Mouse (Mus musculus) hindbrain, embryonic 12.5 days (tissue): ENCODE results near the gene Psmb2. TPM values are rescaled to one million over a fixed set of nuclear protein-coding genes. Genes with fewer than 3 reads are reported as not detected.
A peak's percentile ranks its signal among the peaks of the same experiment; 100 is the strongest.

ENCODE experiments used
- ATAC-seq: fragments of 200-750 bp; cut with Nextera tagmentation; 2 replicates; pipeline ENCODE4 v1.8.0; 2017; ENCODE audit warnings: moderate TSS enrichment; ENCODE audit not compliant: low FRiP score
- H3K27ac ChIP-seq: fragments of 300-500 bp; sonication (generic); 2 replicates; pipeline ENCODE4 v1.5.1; 2016; ENCODE audit warnings: mild to moderate bottlenecking
- H3K27me3 ChIP-seq: fragments of 300-500 bp; sonication (generic); 2 replicates; pipeline ENCODE4 v1.6.1; 2016; ENCODE audit warnings: mild to moderate bottlenecking
- H3K36me3 ChIP-seq: fragments of 300-500 bp; sonication (generic); 2 replicates; pipeline ENCODE4 v1.6.1; 2016; ENCODE audit warnings: mild to moderate bottlenecking
- H3K4me1 ChIP-seq: fragments of 300-500 bp; sonication (generic); 2 replicates; pipeline ENCODE4 v1.6.1; 2016
- H3K4me2 ChIP-seq: fragments of 300-500 bp; sonication (generic); replicated peaks from 2 replicates; pipeline ENCODE4 v1.6.1; 2016; ENCODE audit warnings: mild to moderate bottlenecking
- H3K4me3 ChIP-seq: fragments of 300-500 bp; sonication (generic); 2 replicates; pipeline ENCODE4 v1.5.1; 2016; ENCODE audit warnings: mild to moderate bottlenecking
- H3K9ac ChIP-seq: fragments of 300-500 bp; sonication (generic); 2 replicates; pipeline ENCODE4 v1.6.1; 2016; ENCODE audit warnings: mild to moderate bottlenecking, moderate library complexity
- H3K9me3 ChIP-seq: fragments of 300-500 bp; sonication (generic); replicated peaks from 2 replicates; pipeline ENCODE4 v1.6.1; 2016; ENCODE audit warnings: mild to moderate bottlenecking
- WGBS: fragments of 180-500 bp; shearing (Covaris S2); methylation state at CpG from one replicate; pipeline ENCODE4 v1.1.7; 2016; 5-methylcytosine and 5-hydroxymethylcytosine counted together
- polyA plus RNA-seq: library from polyadenylated mRNA; unstranded; fragments of >200 nt; fragmentation: Nextera tagmentation; extraction: Ambion mirVana; gene quantifications from 2 replicates; pipeline ENCODE4 v1.2.1, GENCODE M21; 2016

Gene Psmb2
- polyA plus RNA-seq, 1 experiment from 2014 or later = 431 TPM

GRCm38 (mm10) chr4:126748381-126748780, 71.0 kb downstream of the Psmb2 start:
- WGBS = 93% methylated on average over 8 of the region's 8 CpGs
- H3K9ac ChIP-seq = no peak overlapping the region
- no peak overlapping the region for H3K27ac ChIP-seq
- peaks cover 65% of the 10 kb centered on the region for H3K36me3 ChIP-seq
- ATAC-seq = no peak
- H3K27me3 ChIP-seq = peaks cover 15% of the 10 kb centered on the region
- peaks cover 50% of the 10 kb centered on the region for H3K4me1 ChIP-seq
- H3K4me2 ChIP-seq = no peak overlapping the region
- H3K4me3 ChIP-seq = no peak overlapping the region
- no peaks in the 10 kb centered on the region for H3K9me3 ChIP-seq

- no peak overlapping the region for H3K4me2 ChIP-seq
- no peaks in the 10 kb centered on the region for H3K9me3 ChIP-seq
- ATAC-seq = no peak
- no peak overlapping the region for H3K27ac ChIP-seq
- 89% methylated on average over 11 of the region's 11 CpGs for WGBS
- H3K9ac ChIP-seq = peak overlapping the region; percentile 8; the same call in 1 of the 2 replicates
- H3K4me1 ChIP-seq = peaks cover 46% of the 10 kb centered on the region
- H3K4me3 ChIP-seq = no peak overlapping the region
- peaks cover 58% of the 10 kb centered on the region for H3K36me3 ChIP-seq
- peaks cover 5% of the 10 kb centered on the region; the same call in 1 of the 2 replicates for H3K27me3 ChIP-seq
Measured at GRCm38 (mm10) chr4:126749553-126749952, 72.1 kb downstream of the Psmb2 start.

DNA sequence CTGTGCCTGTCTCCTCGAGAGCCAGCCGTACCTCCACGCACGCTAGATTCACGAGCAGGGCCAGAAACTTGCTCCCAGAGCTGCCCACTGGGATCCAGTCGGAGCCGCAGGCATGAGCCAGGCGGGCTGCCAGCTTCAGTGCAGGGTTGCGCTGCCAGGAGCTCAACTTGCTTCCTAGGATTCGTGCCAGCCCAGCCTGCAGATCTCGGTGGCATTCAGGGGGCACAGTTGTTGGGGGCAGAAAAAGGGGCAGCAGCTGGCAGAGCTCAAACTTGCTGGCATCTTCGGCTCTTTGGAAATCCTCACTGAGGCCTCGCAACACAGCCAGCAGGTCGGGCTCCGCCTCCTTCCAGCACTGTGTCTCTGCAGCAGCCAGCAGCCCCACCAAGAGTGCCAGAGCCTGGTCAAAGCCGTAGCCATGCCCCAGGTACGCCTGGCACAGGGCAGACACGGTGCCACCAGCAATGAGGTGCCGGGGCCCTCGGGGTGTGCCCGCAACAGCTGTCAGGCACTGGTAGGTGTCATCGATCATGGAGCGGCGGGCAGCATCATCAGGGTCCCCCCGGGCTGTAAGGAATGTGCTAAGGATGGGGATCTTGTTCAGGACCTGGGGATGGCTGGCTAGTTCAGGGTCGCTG, 72.7 kb downstream of the Psmb2 start:
- no peak overlapping the region for H3K4me2 ChIP-seq
- WGBS = 90% methylated on average over 26 of the region's 26 CpGs
- no peaks in the 10 kb centered on the region for H3K9me3 ChIP-seq
- no peak overlapping the region for H3K4me3 ChIP-seq
- H3K27ac ChIP-seq = no peak overlapping the region
- no peak for ATAC-seq
- peaks cover 50% of the 10 kb centered on the region for H3K4me1 ChIP-seq
- H3K27me3 ChIP-seq = no peaks in the 10 kb centered on the region
- peaks cover 52% of the 10 kb centered on the region for H3K36me3 ChIP-seq
- peak overlapping the region; percentile 8; the same call in 1 of the 2 replicates for H3K9ac ChIP-seq

GRCm38 (mm10) chr4:126750863-126751555, 73.6 kb downstream of the Psmb2 start:
- H3K9ac ChIP-seq = no peak overlapping the region
- H3K27me3 ChIP-seq = no peaks in the 10 kb centered on the region
- 84% methylated on average over 8 of the region's 8 CpGs for WGBS
- peaks cover 43% of the 10 kb centered on the region for H3K36me3 ChIP-seq
- peaks cover 52% of the 10 kb centered on the region for H3K4me1 ChIP-seq
- no peaks in the 10 kb centered on the region for H3K9me3 ChIP-seq
- no peak overlapping the region for H3K27ac ChIP-seq
- no peak overlapping the region for H3K4me3 ChIP-seq
- ATAC-seq = no peak
- peak overlapping the region; percentile 91 for H3K4me2 ChIP-seq

- H3K4me1 ChIP-seq = peaks cover 52% of the 10 kb centered on the region
Measured at GRCm38 (mm10) chr4:126751556-126752023, 74.2 kb downstream of the Psmb2 start.

GRCm38 (mm10) chr4:126752024-126752607, 74.7 kb downstream of the Psmb2 start:
- Histone ChIP-seq H3K9ac (peak overlapping the region; percentile 78), H3K4me3 (peak overlapping the region; percentile 66), H3K27me3 (no peaks in the 10 kb centered on the region), H3K9me3 (no peaks in the 10 kb centered on the region), H3K4me1 (peaks cover 52% of the 10 kb centered on the region), H3K4me2 (peak overlapping the region; percentile 91), H3K36me3 (peaks cover 37% of the 10 kb centered on the region), H3K27ac (peak overlapping the region; percentile 98)
- 2% methylated on average over 13 of the region's 13 CpGs for WGBS
- ATAC-seq = no peak

More at GRCm38 (mm10) chr4:126751556-126752023, 74.2 kb downstream of the Psmb2 start:
- Histone ChIP-seq H3K36me3 (peaks cover 38% of the 10 kb centered on the region), H3K4me3 (peak overlapping the region; percentile 66), H3K27ac (no peak overlapping the region), H3K9ac (peak overlapping the region; percentile 78), H3K9me3 (no peaks in the 10 kb centered on the region), H3K4me2 (peak overlapping the region; percentile 91), H3K27me3 (no peaks in the 10 kb centered on the region)
- ATAC-seq = no peak
- 54% methylated on average over 10 of the region's 10 CpGs for WGBS

DNA sequence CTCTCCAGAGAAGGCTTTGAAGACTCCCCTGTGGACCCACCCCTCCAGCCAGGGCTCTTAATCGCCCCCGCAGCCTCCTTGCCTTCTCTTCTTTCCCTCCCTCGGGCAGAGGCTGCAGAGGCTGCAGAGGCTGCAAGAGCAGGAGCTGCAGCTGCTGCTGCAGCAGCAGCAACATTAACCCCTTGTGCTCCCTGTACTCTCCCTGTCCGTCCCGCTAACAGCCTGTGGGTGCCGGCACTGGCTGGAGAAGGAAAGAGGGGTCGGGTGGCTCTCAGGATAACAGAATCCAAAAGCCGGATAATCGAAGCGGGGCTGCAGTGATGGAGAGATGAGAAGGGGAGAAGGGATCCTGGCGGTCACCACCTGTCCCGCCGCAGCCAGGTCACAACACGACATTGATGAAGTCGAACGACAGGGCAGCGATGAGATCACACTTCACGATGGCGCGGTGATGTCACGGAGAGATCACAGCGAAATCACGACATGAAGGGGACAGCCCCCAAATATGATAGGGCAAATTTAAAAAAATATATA, 75.2 kb downstream of the Psmb2 start:
- Histone ChIP-seq H3K4me3 (peak overlapping the region; percentile 66), H3K9me3 (no peaks in the 10 kb centered on the region), H3K4me2 (peak overlapping the region; percentile 91), H3K27me3 (no peaks in the 10 kb centered on the region), H3K36me3 (peaks cover 35% of the 10 kb centered on the region), H3K9ac (peak overlapping the region; percentile 78), H3K4me1 (peaks cover 52% of the 10 kb centered on the region), H3K27ac (peak overlapping the region; percentile 98)
- peak; percentile 17 for ATAC-seq
- WGBS = 1% methylated on average over 23 of the region's 23 CpGs

- under 1% methylated on average over 69 of the region's 71 CpGs for WGBS
Measured at GRCm38 (mm10) chr4:126753268-126754230, 76.1 kb downstream of the Psmb2 start, which contains the start of the genes Ncdn and AU040320. TSS of gene Ncdn (minus strand) at chr4:126753438. TSS of gene AU040320 (plus strand) at chr4:126753544.

DNA sequence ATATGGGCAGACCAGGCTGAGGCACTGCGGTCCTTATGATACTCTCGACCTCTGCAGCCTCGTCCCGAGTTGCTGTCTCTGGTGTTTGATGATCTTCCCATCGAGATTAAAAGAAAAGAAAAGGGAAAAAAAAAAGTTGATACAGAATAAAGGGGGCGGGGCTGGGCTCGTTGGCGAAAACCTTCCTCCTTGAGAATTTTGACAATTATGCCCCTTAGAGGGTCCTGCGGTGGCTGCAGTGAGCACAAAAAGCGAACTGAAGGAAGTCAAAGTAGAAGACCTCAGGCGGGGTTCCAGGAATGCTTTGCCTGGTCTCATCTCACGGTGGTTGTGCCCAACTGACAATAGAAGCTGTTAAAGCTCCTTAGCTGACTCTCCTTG, 76.8 kb downstream of the Psmb2 start:
- peak overlapping the region; percentile 98 for H3K27ac ChIP-seq
- H3K36me3 ChIP-seq = peaks cover 30% of the 10 kb centered on the region
- H3K4me2 ChIP-seq = peak overlapping the region; percentile 91
- no peaks in the 10 kb centered on the region for H3K27me3 ChIP-seq
- no peaks in the 10 kb centered on the region for H3K9me3 ChIP-seq
- peaks cover 46% of the 10 kb centered on the region for H3K4me1 ChIP-seq
- WGBS = 1% methylated on average over 12 of the region's 12 CpGs
- H3K9ac ChIP-seq = peak overlapping the region; percentile 78
- ATAC-seq = no peak
- H3K4me3 ChIP-seq = peak overlapping the region; percentile 66

More at GRCm38 (mm10) chr4:126753268-126754230, 76.1 kb downstream of the Psmb2 start, which contains the start of the genes Ncdn and AU040320:
- Histone ChIP-seq H3K9ac (peak within 1 kb of the TSS; percentile 78), H3K4me2 (peak within 1 kb of the TSS; percentile 91), H3K27me3 (no peaks in the 10 kb centered on the region), H3K4me3 (peak within 1 kb of the TSS; percentile 66), H3K36me3 (peaks cover 36% of the 10 kb centered on the region), H3K9me3 (no peaks in the 10 kb centered on the region), H3K27ac (peak within 1 kb of the TSS; percentile 98), H3K4me1 (peaks cover 50% of the 10 kb centered on the region)
- peak; percentile 98 for ATAC-seq

DNA sequence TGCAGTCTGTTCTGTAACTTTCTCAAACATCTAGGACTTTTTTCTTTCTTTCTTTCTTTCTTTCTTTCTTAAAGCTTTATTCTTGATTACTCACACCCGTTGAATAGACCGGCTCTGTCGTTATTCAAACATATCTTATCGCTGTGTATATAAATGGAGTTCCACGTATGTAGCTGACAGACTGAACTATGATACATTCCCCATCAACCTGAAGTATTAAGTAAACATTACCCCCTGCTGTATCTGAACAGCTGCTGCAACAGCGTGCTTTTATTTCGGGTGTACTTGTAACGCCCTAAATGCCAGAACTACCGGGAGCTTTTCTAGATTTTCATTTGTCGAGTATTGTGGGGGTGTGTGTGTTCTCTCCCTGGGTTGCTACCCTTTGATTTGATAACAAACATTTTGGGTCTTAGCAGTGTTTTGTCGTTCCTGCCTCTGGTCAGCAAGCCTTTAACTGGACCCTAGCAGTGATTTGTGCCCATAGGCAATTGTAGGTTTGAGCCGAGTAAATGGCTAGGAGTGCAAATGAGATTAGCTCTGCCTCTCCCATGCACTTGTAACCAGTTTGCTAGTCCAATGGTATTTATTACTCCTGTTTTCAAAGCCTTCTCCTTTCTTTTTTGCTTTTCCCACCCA, 77.4 kb downstream of the Psmb2 start:
- H3K27me3 ChIP-seq = no peaks in the 10 kb centered on the region
- H3K9ac ChIP-seq = peak overlapping the region; percentile 78; the same call in 1 of the 2 replicates
- 59% methylated on average over 12 of the region's 12 CpGs for WGBS
- H3K27ac ChIP-seq = no peak overlapping the region
- peaks cover 29% of the 10 kb centered on the region for H3K36me3 ChIP-seq
- no peak for ATAC-seq
- H3K4me2 ChIP-seq = peak overlapping the region; percentile 91
- peaks cover 39% of the 10 kb centered on the region for H3K4me1 ChIP-seq
- H3K4me3 ChIP-seq = peak overlapping the region; percentile 66
- no peaks in the 10 kb centered on the region for H3K9me3 ChIP-seq

DNA sequence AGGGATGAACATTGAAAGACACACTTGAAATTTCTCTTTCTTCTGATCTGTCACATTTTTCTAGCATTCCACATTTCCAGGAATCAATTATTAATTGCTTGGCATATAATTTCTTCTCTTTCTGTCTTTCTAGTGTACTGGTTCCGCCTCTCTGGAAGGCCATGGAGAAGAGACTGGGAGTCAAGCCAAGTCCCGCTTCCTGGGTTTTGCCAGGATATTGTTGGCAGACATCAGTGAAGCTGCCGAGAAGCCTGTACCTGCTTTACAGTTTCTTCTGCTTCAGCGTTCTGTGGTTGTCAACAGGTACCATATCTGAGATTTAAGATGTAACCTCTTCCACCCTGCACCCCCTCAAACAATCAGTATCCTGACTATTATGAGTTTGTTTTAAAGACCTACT, 79.3 kb downstream of the Psmb2 start:
- 91% methylated on average over 4 of the region's 4 CpGs for WGBS
- no peak for ATAC-seq
- Histone ChIP-seq H3K4me1 (peaks cover 20% of the 10 kb centered on the region), H3K27ac (no peak overlapping the region), H3K4me2 (no peak overlapping the region), H3K9me3 (no peaks in the 10 kb centered on the region), H3K9ac (no peak overlapping the region), H3K36me3 (peaks cover 33% of the 10 kb centered on the region), H3K4me3 (no peak overlapping the region), H3K27me3 (no peaks in the 10 kb centered on the region)
